Mouse (Mus musculus): ENCODE data around the gene Fgf18. TPM values are rescaled to one million over a fixed set of nuclear protein-coding genes. Genes with fewer than 3 reads are reported as not detected.

Gene Fgf18
- polyA plus RNA-seq, 1 experiment from 2014 or later, result 2.8 TPM

- H3K27ac ChIP-seq (replicated peaks), result no peak overlapping the region
Observed at GRCm38 (mm10) chr11:33099425-33099824, 47.8 kb downstream of the Fgf18 start.

GRCm38 (mm10) chr11:33098446-33098845, 48.8 kb downstream of the Fgf18 start:
- Histone ChIP-seq H3K27me3 (replicated peaks; ENCODE audit: low read depth, poor library complexity, severe bottlenecking) (peaks cover 20% of the 10 kb centered on the region; the same call in 1 of the 2 replicates), H3K4me3 (no peak overlapping the region), H3K9me3 (no peaks in the 10 kb centered on the region), H3K27ac (replicated peaks) (no peak overlapping the region), H3K36me3 (replicated peaks) (no peaks in the 10 kb centered on the region), H3K4me1 (peaks cover 17% of the 10 kb centered on the region)
- no peak for DNase-seq (ENCODE audit: low spot score)
- 86% methylated on average over 12 of the region's 12 CpGs for WGBS

More at GRCm38 (mm10) chr11:33099425-33099824, 47.8 kb downstream of the Fgf18 start:
- Histone ChIP-seq H3K4me1 (peaks cover 17% of the 10 kb centered on the region), H3K36me3 (replicated peaks) (no peaks in the 10 kb centered on the region), H3K4me3 (no peak overlapping the region), H3K27me3 (replicated peaks; ENCODE audit: low read depth, poor library complexity, severe bottlenecking) (peaks cover 20% of the 10 kb centered on the region; the same call in 1 of the 2 replicates), H3K9me3 (no peaks in the 10 kb centered on the region)
- DNase-seq (ENCODE audit: low spot score), result no peak
- WGBS, result 71% methylated on average over 4 of the region's 4 CpGs

- no peak overlapping the region for H3K27ac ChIP-seq (replicated peaks)
- peaks cover 20% of the 10 kb centered on the region; the same call in 1 of the 2 replicates for H3K27me3 ChIP-seq (replicated peaks; ENCODE audit: low read depth, poor library complexity, severe bottlenecking)
- DNase-seq (ENCODE audit: low spot score), result peak; percentile 71
- H3K36me3 ChIP-seq (replicated peaks), result no peaks in the 10 kb centered on the region
- WGBS, result 51% methylated on average over 8 of the region's 8 CpGs
- H3K9me3 ChIP-seq, result no peaks in the 10 kb centered on the region
- peaks cover 17% of the 10 kb centered on the region for H3K4me1 ChIP-seq
- H3K4me3 ChIP-seq, result no peak overlapping the region
Observed at GRCm38 (mm10) chr11:33097855-33098254, 49.3 kb downstream of the Fgf18 start.

- Histone ChIP-seq H3K27me3 (replicated peaks; ENCODE audit: low read depth, poor library complexity, severe bottlenecking) (0 out of 2 replicates have a peak, but pooled peaks cover under 1% of the 10 kb centered on the region), H3K4me1 (peaks cover 10% of the 10 kb centered on the region), H3K36me3 (replicated peaks) (no peaks in the 10 kb centered on the region), H3K9me3 (no peaks in the 10 kb centered on the region), H3K27ac (replicated peaks) (no peak overlapping the region), H3K4me3 (no peak overlapping the region)
- no peak for DNase-seq (ENCODE audit: low spot score)
- WGBS, result 71% methylated on average over 6 of the region's 6 CpGs
Observed at GRCm38 (mm10) chr11:33089856-33090255, 57.3 kb downstream of the Fgf18 start.

GRCm38 (mm10) chr11:33088181-33088580, 59.0 kb downstream of the Fgf18 start:
- WGBS, result 50% methylated on average over 1 of the region's 1 CpGs
- peaks cover 10% of the 10 kb centered on the region for H3K4me1 ChIP-seq
- no peaks in the 10 kb centered on the region for H3K36me3 ChIP-seq (replicated peaks)
- H3K4me3 ChIP-seq, result no peak overlapping the region
- H3K27ac ChIP-seq (replicated peaks), result no peak overlapping the region
- H3K9me3 ChIP-seq, result no peaks in the 10 kb centered on the region
- no peaks in the 10 kb centered on the region for H3K27me3 ChIP-seq (replicated peaks; ENCODE audit: low read depth, poor library complexity, severe bottlenecking)
- no peak for DNase-seq (ENCODE audit: low spot score)

GRCm38 (mm10) chr11:33086046-33086445, 61.2 kb downstream of the Fgf18 start:
- WGBS, result 85% methylated on average over 1 of the region's 1 CpGs
- DNase-seq (ENCODE audit: low spot score), result no peak
- Histone ChIP-seq H3K27me3 (replicated peaks; ENCODE audit: low read depth, poor library complexity, severe bottlenecking) (peaks cover 1% of the 10 kb centered on the region; the same call in 1 of the 2 replicates), H3K27ac (replicated peaks) (no peak overlapping the region), H3K4me3 (no peak overlapping the region), H3K36me3 (replicated peaks) (no peaks in the 10 kb centered on the region), H3K9me3 (no peaks in the 10 kb centered on the region), H3K4me1 (peaks cover 10% of the 10 kb centered on the region)

- no peaks in the 10 kb centered on the region for H3K36me3 ChIP-seq (replicated peaks)
- WGBS, result 84% methylated on average over 4 of the region's 4 CpGs
- H3K27ac ChIP-seq (replicated peaks), result no peak overlapping the region
- no peaks in the 10 kb centered on the region for H3K9me3 ChIP-seq
- peaks cover 7% of the 10 kb centered on the region; the same call in 1 of the 2 replicates for H3K27me3 ChIP-seq (replicated peaks; ENCODE audit: low read depth, poor library complexity, severe bottlenecking)
- no peak for DNase-seq (ENCODE audit: low spot score)
- peaks cover 13% of the 10 kb centered on the region for H3K4me1 ChIP-seq
- H3K4me3 ChIP-seq, result no peak overlapping the region
Observed at GRCm38 (mm10) chr11:33085514-33085913, 61.7 kb downstream of the Fgf18 start.

GRCm38 (mm10) chr11:33085054-33085453, 62.1 kb downstream of the Fgf18 start:
- Histone ChIP-seq H3K9me3 (no peaks in the 10 kb centered on the region), H3K36me3 (replicated peaks) (no peaks in the 10 kb centered on the region), H3K27me3 (replicated peaks; ENCODE audit: low read depth, poor library complexity, severe bottlenecking) (peaks cover 11% of the 10 kb centered on the region), H3K4me3 (no peak overlapping the region), H3K4me1 (peaks cover 12% of the 10 kb centered on the region), H3K27ac (replicated peaks) (no peak overlapping the region)
- 97% methylated on average over 3 of the region's 3 CpGs for WGBS
- no peak for DNase-seq (ENCODE audit: low spot score)

- H3K27ac ChIP-seq (replicated peaks), result no peak overlapping the region
- no peaks in the 10 kb centered on the region for H3K36me3 ChIP-seq (replicated peaks)
- H3K4me3 ChIP-seq, result no peak overlapping the region
- 0 out of 2 replicates have a peak, but pooled peaks cover 4% of the 10 kb centered on the region for H3K4me1 ChIP-seq
- WGBS, result 82% methylated on average over 2 of the region's 2 CpGs
- H3K9me3 ChIP-seq, result no peaks in the 10 kb centered on the region
- DNase-seq (ENCODE audit: low spot score), result no peak
- peaks cover 21% of the 10 kb centered on the region for H3K27me3 ChIP-seq (replicated peaks; ENCODE audit: low read depth, poor library complexity, severe bottlenecking)
Observed at GRCm38 (mm10) chr11:33084041-33084440, 63.2 kb downstream of the Fgf18 start.

GRCm38 (mm10) chr11:33081175-33081574, 66.0 kb downstream of the Fgf18 start:
- Histone ChIP-seq H3K4me3 (no peak overlapping the region), H3K36me3 (replicated peaks) (no peaks in the 10 kb centered on the region), H3K27ac (replicated peaks) (no peak overlapping the region), H3K4me1 (peaks cover 22% of the 10 kb centered on the region), H3K27me3 (replicated peaks; ENCODE audit: low read depth, poor library complexity, severe bottlenecking) (peaks cover 34% of the 10 kb centered on the region), H3K9me3 (no peaks in the 10 kb centered on the region)
- 76% methylated on average over 3 of the region's 3 CpGs for WGBS
- no peak for DNase-seq (ENCODE audit: low spot score)

- Histone ChIP-seq H3K36me3 (replicated peaks) (no peaks in the 10 kb centered on the region), H3K4me3 (no peak overlapping the region), H3K27me3 (replicated peaks; ENCODE audit: low read depth, poor library complexity, severe bottlenecking) (peaks cover 38% of the 10 kb centered on the region), H3K4me1 (peaks cover 30% of the 10 kb centered on the region), H3K27ac (replicated peaks) (no peak overlapping the region), H3K9me3 (no peaks in the 10 kb centered on the region)
- DNase-seq (ENCODE audit: low spot score), result no peak
- WGBS, result 73% methylated on average over 16 of the region's 16 CpGs
Observed at GRCm38 (mm10) chr11:33080046-33080808, 67.0 kb downstream of the Fgf18 start.

GRCm38 (mm10) chr11:33079424-33079823, 67.8 kb downstream of the Fgf18 start:
- H3K36me3 ChIP-seq (replicated peaks), result no peaks in the 10 kb centered on the region
- no peaks in the 10 kb centered on the region for H3K9me3 ChIP-seq
- peaks cover 31% of the 10 kb centered on the region for H3K4me1 ChIP-seq
- peaks cover 38% of the 10 kb centered on the region for H3K27me3 ChIP-seq (replicated peaks; ENCODE audit: low read depth, poor library complexity, severe bottlenecking)
- H3K27ac ChIP-seq (replicated peaks), result no peak overlapping the region
- WGBS, result 74% methylated on average over 6 of the region's 6 CpGs
- no peak overlapping the region for H3K4me3 ChIP-seq
- DNase-seq (ENCODE audit: low spot score), result no peak

- Histone ChIP-seq H3K9me3 (no peaks in the 10 kb centered on the region), H3K4me3 (no peak overlapping the region), H3K36me3 (replicated peaks) (no peaks in the 10 kb centered on the region), H3K27ac (replicated peaks) (peak overlapping the region; percentile 54; the same call in 1 of the 2 replicates), H3K4me1 (peaks cover 31% of the 10 kb centered on the region), H3K27me3 (replicated peaks; ENCODE audit: low read depth, poor library complexity, severe bottlenecking) (peaks cover 38% of the 10 kb centered on the region)
- peak; percentile 59 for DNase-seq (ENCODE audit: low spot score)
- WGBS, result 32% methylated on average over 7 of the region's 7 CpGs
Observed at GRCm38 (mm10) chr11:33078036-33078435, 69.2 kb downstream of the Fgf18 start.

Data from embryonic facial prominence, embryonic 10.5 days (tissue).